Mouse (Mus musculus): ENCODE data around the gene Cd4.

Cd4 gene

GRCm38 (mm10) chr6:124887986-124888385 is at the start of gene Cd4:
TSS of gene Cd4 (minus strand) at chr6:124888221.
- DNase-seq: no peak

- DNase-seq: no peak
Observed at GRCm38 (mm10) chr6:124937493-124937892, 49.5 kb upstream of the Cd4 start.

DNA sequence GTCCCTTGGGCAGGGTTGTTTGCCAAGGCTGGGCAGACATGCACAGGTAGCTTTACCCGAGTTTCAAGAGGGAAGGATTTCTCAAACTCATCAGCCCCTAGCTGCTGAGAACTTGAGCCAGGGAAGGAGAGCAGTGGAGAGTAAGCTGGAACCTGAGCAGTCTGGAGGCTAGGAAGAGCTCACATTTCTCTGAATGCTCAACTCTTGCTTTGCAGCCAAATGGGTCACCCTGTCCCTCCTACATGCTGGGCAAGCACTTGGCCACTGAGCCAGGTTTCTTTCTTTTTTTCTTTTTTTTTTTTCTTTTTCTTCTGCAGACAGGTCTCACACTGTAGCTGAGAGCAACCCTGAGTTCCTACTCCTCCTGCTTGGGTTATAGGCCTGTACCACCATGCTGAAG is 48.7 kb upstream of the Cd4 start:
- DNase-seq: peak; percentile 63

- DNase-seq: peak; percentile 26
Observed at GRCm38 (mm10) chr6:124934670-124935069, 46.6 kb upstream of the Cd4 start.

DNA sequence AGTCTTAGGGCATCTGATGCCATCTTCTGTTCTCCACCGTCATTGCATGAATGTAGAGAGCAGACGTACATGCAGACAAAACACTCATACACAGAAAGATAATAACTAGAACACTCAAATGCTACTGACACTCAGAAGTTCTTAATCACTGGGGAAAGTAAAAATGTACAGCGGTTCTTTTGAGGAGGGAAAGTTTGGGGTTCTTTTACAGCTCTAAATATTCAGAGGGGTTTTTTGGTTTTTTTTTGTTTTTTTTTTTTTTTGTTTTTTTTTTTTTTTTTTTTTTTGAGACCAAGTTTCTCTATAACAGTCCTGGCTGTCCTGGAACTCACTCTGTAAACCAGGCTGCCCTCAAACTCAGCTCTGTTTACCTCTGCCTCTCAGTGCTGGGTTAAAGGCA is 45.1 kb upstream of the Cd4 start:
- DNase-seq: no peak

DNA sequence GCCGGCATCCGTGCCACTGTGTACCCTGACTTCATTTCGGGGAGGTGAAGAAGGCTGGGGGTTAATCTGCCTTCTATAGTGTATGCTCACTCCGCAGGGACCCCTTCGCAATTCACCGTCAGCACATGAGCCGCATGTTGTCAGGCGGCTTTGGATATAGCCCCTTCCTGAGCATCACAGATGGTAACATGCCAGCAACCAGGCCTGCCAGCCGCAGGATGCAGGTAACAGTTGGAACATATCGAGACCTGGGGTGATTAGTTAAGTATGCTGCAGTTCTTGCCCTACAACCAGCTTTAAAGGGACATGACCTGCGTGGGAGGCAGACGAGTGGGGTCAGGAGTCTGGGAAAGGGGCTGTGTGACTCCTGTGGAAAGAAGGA is 44.3 kb upstream of the Cd4 start:
- DNase-seq: peak; percentile 75

DNA sequence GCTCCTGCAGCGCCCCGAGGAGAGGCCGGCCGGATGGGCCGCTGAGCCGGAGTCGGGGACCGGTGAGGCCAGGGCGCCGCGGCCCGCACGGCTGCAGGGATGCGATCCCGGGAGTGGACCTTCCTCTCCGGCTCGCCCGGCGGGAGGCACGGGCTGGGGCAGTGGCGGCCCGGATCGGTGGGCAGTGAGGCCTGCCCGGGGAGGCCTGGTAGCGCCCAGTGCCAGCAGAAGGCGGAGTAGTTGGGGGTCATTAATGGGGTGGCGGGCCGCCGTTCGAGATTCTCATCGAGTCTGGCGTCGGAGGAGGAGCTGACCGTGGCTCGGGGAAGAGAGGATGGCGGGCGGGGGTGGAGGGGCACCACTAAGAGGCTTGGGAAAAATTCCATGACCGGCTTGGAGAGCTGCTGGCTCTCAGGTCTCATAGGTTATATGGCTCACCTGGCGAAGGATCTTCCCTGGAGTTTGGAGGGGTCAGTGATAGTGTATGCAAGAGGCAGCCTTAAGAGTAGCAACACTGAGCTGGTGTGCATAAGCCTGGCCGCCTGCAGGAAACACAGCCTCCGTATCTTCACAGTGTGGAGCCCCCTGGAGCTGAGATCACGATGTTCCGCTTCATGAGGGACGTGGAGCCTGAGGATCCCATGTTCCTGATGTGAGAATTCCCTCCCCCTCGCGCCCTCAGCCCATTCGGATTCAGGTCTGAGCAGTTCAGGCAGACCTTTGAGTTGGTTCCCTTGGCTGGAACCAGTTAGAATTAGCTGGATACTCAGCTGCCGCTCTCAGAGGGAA is 43.7 kb upstream of the Cd4 start:
- DNase-seq: no peak

GRCm38 (mm10) chr6:124930754-124931524 is 42.9 kb upstream of the Cd4 start, which contains the start of gene Mlf2:
TSS of gene Mlf2 (plus strand) at chr6:124931386.
- DNase-seq: peak; percentile 99

DNA sequence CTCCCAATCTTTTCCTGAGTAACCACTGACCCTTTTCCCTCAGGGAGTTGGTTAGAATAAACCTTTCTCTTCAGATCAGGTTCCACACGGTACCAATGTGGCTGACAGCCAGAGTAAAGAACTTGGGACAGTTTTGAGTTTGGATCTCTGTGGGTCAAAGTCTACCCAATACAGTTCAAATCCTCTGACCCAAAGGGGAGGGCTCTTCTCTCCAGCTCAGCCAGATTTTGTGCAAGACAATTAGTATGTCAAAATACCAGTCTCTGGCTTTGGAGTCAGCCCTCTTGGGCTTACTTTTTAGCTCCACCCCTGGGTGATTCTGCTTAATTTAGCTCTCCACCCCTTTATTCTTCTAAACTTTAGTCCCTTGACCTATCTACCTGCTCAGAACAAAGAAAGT is 42.2 kb upstream of the Cd4 start:
- DNase-seq: peak; percentile 65

GRCm38 (mm10) chr6:124925941-124926340 is 37.9 kb upstream of the Cd4 start:
- no peak for DNase-seq

GRCm38 (mm10) chr6:124925173-124925793 is 37.3 kb upstream of the Cd4 start:
- peak; percentile 21 for DNase-seq

DNA sequence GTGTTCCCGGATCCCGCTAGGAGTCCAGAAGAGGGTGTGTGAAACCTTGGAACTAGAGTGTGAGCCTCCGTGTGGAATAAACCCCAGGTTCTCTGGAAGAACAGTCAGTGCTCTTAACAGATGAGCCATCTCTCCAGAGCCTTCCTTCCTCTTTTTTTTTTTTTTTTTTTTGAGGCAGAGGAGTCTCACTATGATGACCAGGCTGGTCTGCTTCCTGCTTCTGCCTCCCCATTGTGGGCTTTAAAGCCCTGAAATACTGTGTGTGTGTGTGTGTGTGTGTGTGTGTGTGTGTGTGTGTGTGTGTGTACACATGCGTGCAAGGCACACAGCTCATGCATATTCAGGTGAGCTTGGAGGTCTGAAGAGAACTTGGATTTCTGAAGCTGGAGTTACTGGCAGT is 33.5 kb upstream of the Cd4 start:
- no peak for DNase-seq

DNA sequence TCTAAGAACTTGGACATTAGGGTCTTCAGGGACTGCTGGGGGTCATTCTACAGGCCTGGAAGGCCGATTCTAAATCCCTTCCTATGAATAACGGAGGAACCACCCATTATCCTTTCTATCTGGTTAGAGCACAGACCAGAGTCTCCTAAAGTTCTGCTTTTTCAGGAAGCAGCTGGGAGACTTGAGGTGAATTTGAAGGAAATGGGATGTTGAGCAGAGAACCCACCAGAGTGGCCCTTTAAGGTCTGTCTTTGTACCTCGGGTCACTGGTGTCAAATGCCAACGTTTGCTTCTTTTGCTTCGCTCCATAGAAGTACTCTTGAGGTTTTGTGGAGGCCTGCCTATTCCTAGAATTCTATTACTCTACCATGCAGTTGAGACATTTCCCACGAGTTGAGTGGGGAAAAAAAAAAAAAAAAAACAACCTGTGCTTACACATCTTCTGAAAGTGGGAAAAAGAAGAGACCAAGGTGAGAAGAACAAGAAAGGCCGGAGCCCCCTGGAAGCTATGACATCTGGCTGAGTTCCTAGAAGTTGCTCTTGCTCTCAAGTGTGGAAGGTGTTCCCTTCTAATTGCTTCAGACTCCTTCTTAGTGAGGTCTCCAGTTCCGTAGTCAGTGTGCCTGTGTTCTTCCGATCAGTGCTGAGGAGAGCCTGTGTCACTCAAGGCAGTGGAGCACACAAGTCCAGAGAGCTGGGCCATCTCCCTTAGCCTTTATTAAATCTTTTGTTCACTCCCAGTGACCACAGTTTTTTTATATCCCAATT is 32.5 kb upstream of the Cd4 start:
- DNase-seq: peak; percentile 54

DNA sequence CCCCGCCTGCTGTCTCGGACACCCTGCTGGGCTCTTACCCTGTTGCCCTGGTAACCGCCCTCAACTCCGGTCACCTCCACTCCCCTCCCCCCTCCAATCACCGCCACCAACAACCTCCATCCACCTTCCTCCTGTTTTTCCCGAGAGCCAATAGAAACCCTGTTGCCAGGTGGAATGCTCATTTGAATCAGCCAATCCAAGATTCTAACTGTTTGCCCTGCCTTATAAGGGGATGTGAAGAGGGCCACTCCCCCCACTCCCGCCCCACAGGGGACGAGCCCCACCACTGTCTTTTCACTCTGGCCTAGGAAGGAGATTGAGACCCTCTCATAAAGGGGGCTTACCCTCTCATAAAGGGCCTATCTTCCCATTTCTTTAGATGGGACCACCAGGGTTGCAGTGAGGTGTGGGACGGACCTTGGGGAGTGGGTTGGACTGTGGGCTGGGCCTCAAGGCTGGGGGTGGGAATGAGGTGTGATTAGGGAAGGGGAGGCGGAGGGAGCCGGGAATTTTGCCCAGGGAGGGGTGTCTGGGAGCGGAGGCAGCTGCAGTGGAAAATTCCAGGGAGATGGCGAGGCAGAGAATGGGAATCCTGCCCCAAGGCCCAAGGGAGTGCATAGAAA is 31.8 kb upstream of the Cd4 start, which contains the start of gene Ptms:
Ptms (minus strand) TSS at position 409 of the 623 bp plus-strand sequence.
- DNase-seq: peak; percentile 99

GRCm38 (mm10) chr6:124918890-124919627 is 31.0 kb upstream of the Cd4 start:
- peak; percentile 64 for DNase-seq

GRCm38 (mm10) chr6:124918331-124918690 is 30.3 kb upstream of the Cd4 start:
- DNase-seq: no peak

- peak; percentile 98 for DNase-seq
Observed at GRCm38 (mm10) chr6:124917518-124918330, 29.7 kb upstream of the Cd4 start.

DNA sequence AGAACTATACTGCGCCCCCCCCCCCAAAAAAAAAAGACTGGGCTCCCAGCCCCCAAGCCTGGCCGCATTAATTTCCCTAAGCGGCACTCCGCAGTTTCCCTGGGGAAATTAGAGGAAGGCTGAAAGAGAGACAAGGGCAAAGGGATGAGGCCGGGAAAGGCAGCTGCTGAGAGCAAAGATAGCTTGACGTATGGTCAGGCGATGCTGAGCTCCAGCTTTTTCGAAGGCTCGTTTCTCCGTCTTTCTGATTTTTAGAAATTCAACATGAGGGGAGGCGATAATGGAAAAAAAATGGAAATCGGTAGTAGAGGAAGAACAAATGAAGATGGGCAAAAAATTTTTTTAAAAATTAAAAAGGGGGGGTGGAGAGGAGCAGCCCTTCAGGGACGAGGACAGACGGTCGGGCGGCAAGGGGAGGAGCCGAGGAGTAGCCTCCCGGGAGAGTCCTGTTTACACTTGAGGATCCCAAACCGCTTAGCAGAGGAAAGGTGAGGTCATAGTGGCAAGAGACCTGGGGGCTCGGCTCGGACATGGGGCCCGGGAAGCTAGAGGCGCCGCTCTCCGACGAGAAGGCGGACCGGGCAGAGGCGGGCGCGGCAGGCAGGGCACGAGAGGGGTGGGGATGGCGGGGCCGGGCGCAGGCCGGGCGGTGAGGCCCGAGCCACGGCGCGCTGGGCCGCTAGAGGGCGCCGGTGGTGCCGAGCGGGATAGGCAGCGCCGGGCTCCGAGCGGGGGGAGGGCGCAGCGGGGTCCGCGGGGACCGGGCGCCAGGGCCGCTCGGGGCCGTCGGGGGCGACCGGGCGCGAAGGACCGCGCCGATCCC is 28.9 kb upstream of the Cd4 start:
- DNase-seq: peak; percentile 91

GRCm38 (mm10) chr6:124915942-124916694 is 28.1 kb upstream of the Cd4 start:
- peak; percentile 75 for DNase-seq
